Mouse (Mus musculus) c-Kit-positive CD71-negative TER-119-negative erythroid progenitor cells, embryonic 14.5 days (primary cell): ENCODE measurements around the gene Bcar3.

Source experiments
- DNase-seq: peaks from one replicate; pipeline ENCODE4 v3.0.0-alpha.2; 2013; ENCODE audit warnings: low read depth

Bcar3 gene

GRCm38 (mm10) chr3:122573426-122574286 lies 279.7 kb downstream of the Bcar3 start:
- DNase-seq, result no peak

GRCm38 (mm10) chr3:122574921-122575320 lies 281.0 kb downstream of the Bcar3 start:
- DNase-seq, result no peak

- DNase-seq, result no peak
Observed at GRCm38 (mm10) chr3:122577360-122577759, 283.4 kb downstream of the Bcar3 start.
